Mouse (Mus musculus) heart, adult 11 months (tissue): Measurements from ENCODE around the gene Cldn20.

Experiments used
- DNase-seq: peaks from one replicate; pipeline ENCODE4 v3.0.0; 2022

Gene Cldn20

DNA sequence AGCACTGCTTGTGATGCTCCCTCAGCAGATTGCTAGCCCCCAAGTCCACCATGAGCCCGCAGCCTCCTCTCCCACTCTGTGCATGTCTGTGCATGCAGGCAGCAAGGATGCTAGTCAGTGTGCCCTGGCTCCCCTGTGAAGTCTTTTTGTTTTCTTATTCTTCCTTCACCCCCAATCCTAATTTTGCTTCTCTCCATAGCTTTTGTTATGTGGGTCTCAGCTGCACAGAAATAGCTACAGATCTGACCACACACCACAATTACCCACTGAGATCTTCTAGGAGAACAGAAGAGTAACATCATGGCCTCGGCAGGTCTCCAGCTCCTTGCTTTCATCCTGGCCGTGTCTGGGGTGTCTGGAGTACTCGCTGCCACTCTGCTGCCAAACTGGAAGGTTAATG, at the start of gene Cldn20:
Gene Cldn20, plus strand, starts transcription at position 301 of the 400 bp plus-strand sequence.
- no peak for DNase-seq

DNA sequence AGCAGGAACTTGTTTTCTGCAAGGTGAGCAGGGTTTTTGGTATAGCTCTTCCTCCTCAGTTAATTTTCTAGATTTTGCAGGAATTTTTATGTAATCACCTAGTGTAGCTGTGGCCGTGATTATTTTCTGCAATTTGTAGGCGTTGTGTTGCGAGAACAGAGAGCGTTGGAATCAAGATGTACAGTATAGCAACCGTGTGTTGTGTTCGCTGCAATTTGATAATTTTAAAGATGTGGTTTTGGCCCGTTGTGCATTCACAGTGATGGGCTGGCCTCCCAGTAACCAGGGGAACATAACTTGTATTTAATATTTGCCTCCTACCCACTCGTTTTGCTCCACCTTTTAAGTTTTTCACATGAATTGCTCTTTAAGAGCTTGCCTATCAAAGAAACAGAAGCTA, 49.3 kb upstream of the Cldn20 start:
- DNase-seq, result peak; percentile 62

DNA sequence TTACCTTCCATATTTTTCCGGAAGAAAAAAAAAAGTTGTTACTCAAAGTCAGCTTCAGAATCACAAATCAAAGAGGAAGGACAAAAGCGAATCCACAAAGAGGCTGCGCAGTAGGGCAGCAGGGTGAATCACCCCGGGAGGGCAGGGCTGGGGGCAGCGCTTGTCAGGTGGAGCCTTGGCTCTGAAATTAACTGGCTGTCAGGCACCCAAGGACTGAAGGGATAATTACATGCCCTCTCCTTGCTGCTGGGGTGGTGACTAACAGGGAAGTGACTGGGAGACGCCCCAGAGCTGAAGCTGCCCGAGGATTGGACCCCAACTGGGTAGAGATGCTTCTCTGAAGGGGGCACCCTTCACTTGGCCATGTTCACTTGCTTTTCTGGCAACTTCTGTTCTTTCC, 46.5 kb upstream of the Cldn20 start:
- peak; percentile 39 for DNase-seq

DNA sequence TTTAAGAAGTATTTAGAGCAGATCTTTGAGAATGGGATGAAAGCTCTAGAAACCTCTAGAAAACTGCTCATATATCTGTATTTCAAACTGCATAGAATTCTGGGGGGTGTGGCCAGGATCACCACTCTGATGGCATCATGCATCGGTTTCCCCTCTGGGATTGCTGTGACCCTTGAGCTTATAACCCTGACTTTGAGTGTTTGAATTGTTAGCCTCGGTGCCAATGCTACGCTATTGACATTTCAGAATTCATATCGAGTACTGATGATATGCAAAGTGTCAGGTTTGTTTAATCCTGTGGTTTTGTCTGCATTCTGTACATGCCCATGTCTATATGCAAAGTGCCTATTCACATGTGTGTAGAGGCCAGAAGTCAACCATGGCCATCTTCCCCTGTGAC, 45.1 kb upstream of the Cldn20 start:
- DNase-seq, result no peak

DNA sequence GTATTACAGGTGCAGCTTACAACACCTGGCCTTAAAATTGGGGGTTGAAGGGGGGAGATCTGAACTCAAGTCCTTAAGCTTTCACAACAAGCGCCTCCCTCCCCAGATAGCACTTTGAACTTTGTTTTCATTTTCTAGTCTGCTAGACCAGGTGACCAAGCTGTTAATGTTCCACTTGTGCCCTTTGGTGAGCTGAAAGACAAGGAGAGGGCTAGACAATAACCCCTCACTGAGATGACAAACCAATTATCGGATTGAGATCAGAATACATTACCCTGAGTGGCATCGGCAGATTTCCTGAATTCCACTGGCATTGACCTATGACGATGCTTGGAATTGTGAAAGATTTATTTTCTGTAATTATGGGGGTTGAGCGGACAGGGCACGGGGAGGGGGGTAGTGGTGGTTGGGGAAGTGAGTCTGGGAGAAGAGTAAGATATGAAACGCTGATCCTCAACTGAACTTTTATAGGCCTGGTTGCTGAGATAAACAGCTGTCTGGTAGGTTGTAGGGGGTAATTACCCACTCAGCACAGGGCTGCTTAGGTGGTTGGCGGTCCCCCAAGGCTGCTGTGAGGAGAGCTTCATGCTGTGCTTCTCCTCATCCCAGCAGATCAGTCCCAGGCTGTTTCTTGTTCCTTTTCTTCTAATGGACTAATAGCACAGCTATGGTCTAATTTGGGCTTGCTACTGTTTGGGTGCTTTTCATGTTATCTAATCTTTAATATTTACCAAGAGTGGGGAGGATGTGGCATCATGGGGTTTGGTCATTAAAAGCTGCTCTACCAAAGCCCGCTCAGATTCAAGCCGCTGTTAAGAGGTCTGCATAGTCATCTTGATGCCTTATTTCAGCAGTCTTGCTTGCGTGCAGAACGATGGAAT, 44.4 kb upstream of the Cldn20 start:
- DNase-seq, result no peak

DNA sequence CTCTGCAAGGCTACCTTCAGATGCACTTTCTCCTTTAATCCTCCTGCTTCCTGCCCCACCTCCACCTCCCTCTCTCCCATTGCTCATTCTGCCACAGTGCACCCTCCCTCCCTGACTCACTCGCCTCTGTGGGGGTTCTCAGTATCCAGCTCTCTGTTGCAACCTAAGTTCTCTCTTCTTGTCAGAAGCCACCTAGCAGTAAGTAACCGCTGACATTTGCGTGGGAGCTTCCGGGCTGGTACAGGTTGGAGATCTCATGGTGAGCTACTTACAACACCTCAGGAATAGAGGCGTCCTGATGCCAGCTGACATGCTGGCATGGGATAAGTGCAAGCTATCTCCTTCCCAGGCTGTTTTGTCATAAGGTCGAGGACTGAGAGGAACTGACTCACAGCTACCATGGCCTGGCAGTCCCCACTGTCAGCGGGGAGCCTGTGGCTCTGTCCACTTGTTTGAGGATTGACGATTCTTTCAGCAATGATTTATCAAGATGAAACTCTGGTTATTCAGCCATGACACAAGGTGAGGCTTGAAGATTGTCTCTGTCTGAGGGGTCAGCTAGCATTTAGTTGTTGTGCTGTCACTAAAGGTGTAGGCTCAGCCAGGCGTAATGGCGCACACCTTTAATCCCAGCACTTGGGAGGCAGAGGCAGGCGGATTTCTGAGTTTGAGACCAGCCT, 42.0 kb upstream of the Cldn20 start:
- peak; percentile 71 for DNase-seq

DNA sequence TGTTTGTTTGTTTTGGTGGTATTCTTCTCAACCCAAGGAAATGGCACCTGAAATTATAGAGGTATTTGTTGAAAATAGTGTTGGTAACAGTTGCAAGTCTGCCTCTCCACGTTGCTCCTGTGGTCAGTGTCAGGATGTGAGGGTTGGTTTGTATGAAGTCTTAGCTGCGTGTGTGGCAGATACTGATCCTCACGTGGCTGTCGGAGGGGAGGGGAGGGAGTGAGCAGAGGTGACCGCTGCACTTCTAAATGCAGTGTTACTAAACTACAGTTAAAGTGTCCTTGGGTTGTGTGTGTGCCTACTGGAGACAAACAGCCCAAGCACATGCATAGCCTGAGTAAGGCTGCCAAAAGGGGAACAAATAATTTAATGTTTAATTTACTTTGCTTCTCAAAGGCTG, 41.3 kb upstream of the Cldn20 start:
- DNase-seq, result no peak

DNA sequence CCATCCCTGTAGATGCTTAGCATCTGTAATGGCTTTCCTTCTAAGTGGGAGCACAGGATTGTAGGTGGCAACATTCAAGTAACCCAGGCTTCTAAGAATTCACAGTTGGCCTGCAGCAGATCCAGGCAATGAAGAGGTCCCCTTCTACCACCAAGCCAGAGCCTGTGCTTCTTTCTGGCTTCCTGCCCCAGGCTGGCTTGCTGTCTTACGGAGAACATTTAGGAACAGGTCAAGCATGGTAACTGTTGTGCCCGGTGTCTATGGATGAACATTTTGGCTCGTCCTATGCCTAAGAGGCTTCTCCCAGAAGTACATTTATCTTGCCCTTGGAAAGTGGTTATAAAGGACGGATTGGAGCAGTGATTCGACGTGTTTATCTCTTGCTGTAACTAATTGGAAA, 40.7 kb upstream of the Cldn20 start:
- peak; percentile 84 for DNase-seq

DNA sequence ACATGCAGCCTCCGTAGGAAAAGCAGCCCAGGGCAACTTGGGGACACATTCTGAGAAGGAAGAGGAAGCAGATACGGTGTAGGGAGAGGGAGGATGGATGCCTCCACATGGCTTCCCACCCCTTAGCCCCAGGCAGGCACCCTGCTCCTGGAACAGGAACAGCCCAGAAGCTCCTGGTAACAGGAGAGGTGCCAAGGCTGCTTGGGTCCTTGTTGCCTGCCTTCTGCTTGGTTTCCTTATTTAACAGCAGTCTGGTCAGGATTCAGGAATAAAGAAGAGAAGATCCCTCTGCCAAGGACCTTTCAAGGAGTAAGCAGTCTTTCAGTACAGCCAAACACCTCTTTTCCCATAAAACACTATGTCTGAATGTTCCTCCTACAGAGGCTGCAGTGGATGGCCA, 36.8 kb upstream of the Cldn20 start:
- no peak for DNase-seq

DNA sequence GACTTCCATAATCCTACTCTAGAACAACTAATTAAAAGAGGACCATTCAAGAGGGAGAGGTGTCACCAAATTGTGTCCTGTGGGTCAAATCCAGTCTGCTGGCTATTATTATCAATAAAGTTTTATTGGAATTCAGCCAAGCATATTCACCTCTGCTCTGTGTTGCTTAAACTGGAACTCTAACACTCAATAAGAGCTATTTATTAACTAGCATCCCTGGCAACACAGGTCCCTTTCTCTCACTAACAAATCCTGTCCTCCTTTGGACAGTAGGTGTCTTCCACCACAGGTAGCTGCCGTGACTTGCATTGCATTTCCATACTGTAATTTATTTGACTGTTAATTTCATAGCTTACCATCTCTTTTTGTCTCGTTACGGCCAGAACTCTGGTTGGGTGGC, 36.3 kb upstream of the Cldn20 start:
- DNase-seq, result no peak

DNA sequence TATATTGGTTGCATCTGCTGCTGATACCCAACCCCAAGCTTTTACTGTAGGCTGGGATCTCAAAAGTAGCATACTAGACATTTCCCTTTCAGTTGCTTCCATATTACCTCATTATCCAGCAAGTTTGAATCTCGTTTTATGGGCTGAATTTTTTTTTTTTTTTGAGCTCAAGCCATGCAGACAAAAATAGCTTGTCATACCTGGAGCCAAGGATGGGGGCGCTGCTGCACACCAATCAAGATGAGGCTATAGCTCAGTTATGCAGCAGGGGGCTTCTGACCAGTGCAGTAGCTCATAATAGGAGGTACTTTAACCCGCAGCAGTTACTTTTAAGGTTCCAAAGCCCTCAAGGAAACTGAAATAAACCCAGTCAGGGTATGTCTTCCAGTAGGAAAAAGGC, 34.3 kb upstream of the Cldn20 start:
- no peak for DNase-seq

DNA sequence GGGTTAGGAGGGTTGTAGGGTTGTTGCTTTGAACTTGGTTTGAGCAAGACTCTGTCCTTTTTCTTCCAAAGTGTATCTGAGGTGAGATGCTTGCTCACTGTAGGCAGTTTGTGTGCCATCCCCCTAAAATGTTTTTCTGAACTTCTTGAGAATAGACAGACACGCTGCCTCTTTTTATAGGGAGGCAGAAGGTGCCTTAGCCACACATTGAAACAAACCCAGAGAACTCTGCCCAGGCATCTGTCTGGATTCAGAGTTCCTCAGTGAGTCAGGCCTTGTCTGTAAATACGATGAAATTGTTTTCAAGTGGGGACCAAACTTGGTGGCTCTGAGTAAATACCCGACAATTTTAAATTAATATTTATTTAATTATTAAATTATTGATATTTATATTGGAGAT, 33.8 kb upstream of the Cldn20 start:
- DNase-seq, result no peak

DNA sequence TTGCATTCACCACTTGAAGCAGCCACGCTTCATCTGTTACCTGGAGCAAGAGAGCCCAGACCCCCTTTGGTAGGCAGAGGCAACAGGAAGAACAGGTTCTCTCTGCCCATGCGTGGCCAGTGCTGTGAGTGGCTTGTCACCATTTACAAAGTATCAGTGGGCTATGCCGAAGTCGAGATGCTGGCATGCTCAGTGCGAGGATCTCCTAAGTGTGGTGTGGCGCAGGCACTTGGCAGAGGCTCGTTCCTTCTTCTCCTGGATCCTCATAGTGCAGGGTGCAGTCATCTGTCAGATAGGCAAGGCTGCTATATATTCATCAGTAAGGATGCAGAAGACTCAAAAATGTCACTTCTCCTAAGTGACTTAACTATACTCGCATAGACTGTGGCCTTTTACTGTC, 32.9 kb upstream of the Cldn20 start:
- DNase-seq, result no peak

DNA sequence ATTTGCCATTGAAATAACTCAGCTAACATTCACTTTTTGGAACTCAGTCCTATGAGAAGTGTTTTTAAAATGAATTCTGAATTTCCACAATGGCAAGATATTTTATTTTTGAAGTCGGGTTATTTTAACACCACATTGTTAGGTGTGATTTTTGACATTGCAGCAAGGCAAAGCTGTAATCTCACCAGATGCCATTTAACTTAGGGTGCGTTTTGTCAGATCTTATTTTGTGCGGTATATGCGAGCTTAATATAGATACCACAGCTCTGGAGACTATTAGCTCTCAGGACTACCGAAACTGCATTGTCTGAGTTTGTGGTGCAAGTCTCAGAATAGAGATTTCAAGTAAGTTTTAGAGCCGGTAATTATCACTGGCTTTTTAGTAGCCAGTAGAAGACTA, 32.3 kb upstream of the Cldn20 start:
- no peak for DNase-seq

DNA sequence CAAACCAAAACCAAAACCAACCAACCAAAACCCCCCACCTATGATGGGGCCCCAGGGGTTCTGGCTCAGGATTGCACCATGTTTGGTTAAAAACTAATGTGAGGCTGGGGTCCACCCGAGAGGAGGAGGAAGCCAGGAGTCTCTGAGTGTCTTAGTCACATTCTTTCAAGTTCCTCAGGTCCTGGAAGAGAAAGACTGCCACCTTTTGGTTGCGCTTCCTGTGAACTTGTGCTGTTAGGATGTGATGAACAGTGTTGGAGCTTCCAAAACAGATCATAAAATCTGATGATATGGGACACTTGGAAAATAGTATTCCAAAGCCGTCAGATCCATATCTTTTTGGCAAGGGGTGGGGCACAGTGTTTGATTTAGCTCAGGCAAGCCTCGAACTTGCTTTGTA, 31.4 kb upstream of the Cldn20 start:
- DNase-seq, result no peak

DNA sequence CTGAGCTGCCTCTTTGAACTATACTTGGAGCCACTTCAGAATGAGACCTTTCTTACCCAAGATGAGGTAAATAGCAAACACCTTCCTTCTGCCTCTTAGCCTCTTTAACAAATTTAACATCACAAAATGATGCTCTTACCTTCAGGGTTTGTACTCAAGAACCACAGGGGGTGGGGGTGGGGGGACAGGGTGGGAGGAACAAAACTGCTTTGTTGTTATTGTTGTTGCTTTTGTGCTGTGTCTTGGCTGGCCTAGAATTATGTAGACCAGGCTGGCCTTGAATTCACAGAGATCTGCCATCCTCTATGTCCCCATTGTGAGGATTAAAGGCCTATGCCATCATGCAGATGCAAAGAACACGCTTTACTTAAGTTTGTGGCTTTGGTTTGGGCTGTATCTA, 26.6 kb upstream of the Cldn20 start:
- no peak for DNase-seq

DNA sequence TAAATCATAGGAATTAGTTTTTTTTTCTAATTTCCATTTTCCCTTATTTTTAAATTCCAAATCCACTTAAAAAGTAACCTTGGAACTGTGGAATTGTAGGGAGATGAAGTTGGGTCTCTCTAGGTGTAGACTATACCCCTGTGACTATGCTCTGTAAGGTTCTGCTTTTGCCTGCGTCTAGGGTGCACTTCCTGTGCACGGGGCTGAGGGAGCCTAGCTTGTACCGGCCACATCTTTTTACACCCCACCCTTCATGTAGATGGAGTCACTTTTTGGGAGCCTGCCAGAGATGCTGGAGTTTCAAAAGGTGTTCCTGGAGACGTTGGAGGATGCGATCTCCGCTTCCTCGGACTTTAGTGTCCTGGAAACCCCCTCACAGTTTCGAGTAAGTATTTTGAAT, 25.8 kb upstream of the Cldn20 start:
- no peak for DNase-seq

DNA sequence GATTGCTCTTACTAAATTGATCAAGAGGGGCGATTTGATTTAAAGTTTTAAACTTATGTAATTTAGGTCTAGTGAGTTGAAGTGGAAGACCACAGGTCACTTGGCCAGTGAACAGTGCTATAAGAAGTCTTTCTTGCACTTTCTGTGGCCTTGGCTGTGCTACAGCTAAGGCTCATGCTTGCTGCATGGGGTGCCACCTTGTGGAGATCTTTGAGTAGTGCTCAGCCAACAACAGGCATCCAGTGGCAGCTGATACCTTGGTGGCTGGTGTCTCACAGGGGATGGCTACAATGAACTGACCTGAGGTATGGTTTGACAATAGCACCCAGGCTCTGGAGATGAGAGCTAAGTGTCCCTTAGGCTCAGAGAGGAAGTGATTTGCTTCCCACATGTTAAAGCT, 22.5 kb upstream of the Cldn20 start:
- peak; percentile 92 for DNase-seq

DNA sequence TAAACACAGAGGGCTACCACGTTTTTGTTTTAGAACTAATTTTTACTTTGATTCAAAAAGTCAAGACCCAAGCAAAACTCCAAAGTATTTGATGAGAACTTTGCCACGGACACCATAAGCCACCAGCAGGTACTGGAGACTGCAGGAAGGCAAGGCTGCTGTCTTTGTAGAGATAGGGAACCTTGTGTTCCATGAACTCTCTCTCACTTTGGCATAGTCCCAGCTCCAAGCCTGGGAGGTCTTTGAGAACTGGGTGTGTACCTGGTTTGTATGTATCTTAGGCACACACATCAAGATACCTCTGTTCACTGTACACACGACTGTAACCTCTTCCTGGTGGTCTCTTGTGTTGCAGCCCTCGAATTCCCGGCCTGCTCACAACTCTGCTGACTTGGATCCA, 18.0 kb upstream of the Cldn20 start:
- peak; percentile 22 for DNase-seq

DNA sequence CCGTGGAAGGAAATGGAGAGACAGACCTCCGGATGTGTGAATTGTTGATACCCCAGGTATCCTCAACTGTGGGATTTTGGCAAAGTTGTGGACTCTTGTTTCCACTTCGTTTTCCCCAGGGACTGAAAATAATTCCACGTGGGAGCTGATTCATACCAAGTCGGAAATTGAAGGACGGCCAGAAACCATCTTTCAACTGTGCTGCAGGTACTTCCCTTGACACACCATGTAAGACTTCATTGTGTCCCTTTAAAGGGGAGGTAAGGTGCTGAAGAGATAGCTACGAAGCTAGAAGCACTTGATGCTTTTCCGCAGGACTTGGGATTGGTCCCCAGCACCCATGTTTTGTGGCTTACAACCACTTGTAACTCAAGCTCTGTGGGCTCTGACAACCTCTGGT, 16.5 kb upstream of the Cldn20 start:
- peak; percentile 64 for DNase-seq

DNA sequence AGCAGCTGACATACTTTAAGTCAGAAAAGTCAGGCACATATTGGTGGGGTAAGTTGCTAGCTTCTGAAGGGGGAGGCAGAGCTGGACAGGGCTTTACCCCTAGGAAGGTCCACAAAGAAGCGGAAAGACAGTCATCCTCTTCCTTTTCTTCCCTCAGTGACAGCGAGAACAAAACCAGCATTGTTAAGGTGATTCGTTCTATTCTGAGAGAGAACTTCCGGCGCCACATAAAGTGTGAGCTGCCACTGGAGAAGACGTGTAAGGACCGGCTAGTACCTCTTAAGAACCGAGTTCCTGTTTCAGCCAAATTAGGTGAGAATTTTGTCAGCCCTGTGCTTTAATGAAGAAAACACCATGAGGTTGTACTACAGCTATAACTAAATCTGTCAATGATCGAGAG, 15.9 kb upstream of the Cldn20 start:
- peak; percentile 12 for DNase-seq

DNA sequence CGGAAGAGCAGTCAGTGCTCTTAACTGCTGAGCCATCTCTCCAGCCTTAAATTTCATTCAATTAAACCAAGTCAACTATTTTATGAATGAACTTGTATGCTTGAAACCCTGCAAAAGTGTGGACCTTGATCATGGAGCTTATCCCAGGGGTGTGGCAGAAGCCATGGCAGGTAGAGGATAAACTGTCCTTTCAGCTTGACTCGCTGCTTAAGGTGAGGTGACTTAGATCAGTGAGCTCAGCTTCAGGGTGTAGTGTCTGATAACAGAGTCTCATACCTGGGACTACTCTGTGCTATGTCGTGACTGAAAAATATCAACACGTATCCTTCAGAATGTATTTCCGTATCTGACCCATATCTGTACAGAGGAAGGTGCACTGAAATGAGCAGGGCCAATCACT, 12.0 kb upstream of the Cldn20 start:
- peak; percentile 40 for DNase-seq

DNA sequence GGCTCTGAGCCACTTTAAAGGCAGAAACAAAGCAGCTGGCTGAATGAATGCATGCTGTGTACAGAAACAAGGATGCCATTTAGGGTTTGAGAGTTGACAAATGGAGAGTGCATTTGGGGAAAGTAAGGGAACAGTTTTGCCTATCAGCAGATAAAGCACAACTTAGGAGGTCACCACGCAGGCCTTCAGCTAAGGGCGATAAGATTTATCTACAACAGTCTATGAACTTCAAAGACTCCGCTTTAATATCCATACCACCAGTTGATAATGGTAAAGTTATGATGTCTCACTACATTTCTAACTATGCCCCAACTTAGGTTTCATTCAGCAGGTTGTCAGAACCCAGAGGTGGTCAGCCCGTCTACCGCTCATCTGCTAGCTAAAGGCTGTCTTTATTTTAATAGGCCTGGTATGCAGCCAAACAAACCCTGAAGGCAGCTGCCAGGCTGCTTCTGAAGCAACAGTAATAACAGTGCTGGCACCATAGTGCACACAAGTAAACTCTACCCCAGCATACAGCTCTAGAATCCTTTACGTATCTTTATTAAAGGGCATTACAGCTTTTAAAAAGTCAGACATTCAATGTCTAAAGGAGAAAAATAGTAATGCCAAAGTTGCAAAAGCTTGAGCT, 4.4 kb upstream of the Cldn20 start:
- DNase-seq, result no peak

DNA sequence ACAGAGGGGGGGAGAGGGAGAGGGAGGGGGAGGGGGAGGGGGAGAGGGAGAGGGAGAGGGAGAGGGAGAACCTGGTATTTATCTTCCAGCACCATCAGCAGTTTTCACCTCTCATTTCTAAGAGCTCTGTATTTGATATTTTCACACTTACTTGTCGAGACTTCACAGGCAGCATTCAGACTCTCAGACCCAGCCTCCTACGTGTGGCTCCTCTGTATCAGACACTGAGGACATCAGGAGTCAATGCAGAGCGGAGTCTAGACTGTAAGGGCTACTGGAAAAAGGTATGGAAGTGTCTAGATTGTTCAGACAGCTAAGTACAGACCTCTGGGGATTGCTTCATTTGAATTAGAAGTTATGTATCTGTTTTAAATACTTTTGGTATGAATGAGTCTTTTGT, 2.8 kb upstream of the Cldn20 start:
- no peak for DNase-seq
